Mouse (Mus musculus): ENCODE measurements around the gene Gm10409.
"Not testable (repeated sequence)": the region's sequence is repeated elsewhere in the genome, so short reads cannot be mapped to it uniquely, and the experiment has no call there.

GRCm38 (mm10) chr14:3412314-3412713 is at the start of gene Gm10409:
- not testable (repeated sequence) for TF ChIP-seq CTCF (IDR thresholded peaks at IDR 0.05; ENCODE audit: low read depth); EP300 (optimal IDR thresholded peaks at IDR 0.05)
